Mouse (Mus musculus) forebrain, embryonic 12.5 days (tissue): ENCODE results near the gene Nos1. TPM values are rescaled to one million over a fixed set of nuclear protein-coding genes. Genes with fewer than 3 reads are reported as not detected.
A peak's percentile ranks its signal among the peaks of the same experiment; 100 is the strongest.

ENCODE experiments used
- ATAC-seq: fragments of 200-750 bp; cut with Nextera tagmentation; 2 replicates; pipeline ENCODE4 v1.8.0; 2017; ENCODE audit warnings: moderate TSS enrichment; ENCODE audit not compliant: low FRiP score
- H3K27ac ChIP-seq: fragments of 300-500 bp; sonication (generic); 2 replicates; pipeline ENCODE4 v1.5.1; 2016; ENCODE audit warnings: mild to moderate bottlenecking
- H3K27me3 ChIP-seq: fragments of 300-500 bp; sonication (generic); 2 replicates; pipeline ENCODE4 v1.6.1; 2016; ENCODE audit warnings: mild to moderate bottlenecking
- H3K36me3 ChIP-seq: fragments of 300-500 bp; sonication (generic); replicated peaks from 2 replicates; pipeline ENCODE4 v1.6.1; 2016; ENCODE audit warnings: mild to moderate bottlenecking
- H3K4me1 ChIP-seq: fragments of 300-500 bp; sonication (generic); 2 replicates; pipeline ENCODE4 v1.6.1; 2016
- H3K4me2 ChIP-seq: fragments of 300-500 bp; sonication (generic); 2 replicates; pipeline ENCODE4 v1.6.1; 2016; ENCODE audit warnings: mild to moderate bottlenecking, moderate library complexity
- H3K4me3 ChIP-seq: fragments of 300-500 bp; sonication (generic); replicated peaks from 2 replicates; pipeline ENCODE4 v1.5.1; 2016; ENCODE audit warnings: mild to moderate bottlenecking
- H3K9ac ChIP-seq: fragments of 300-500 bp; sonication (generic); 2 replicates; pipeline ENCODE4 v1.6.1; 2016; ENCODE audit warnings: mild to moderate bottlenecking
- H3K9me3 ChIP-seq: fragments of 300-500 bp; sonication (generic); 2 replicates; pipeline ENCODE4 v1.6.1; 2016
- WGBS: fragments of 180-500 bp; shearing (Covaris S2); methylation state at CpG from one replicate; pipeline ENCODE4 v1.1.7; 2016; 5-methylcytosine and 5-hydroxymethylcytosine counted together
- polyA plus RNA-seq: library from polyadenylated mRNA; unstranded; fragments of >200 nt; fragmentation: Nextera tagmentation; extraction: Ambion mirVana; gene quantifications from 2 replicates; pipeline ENCODE4 v1.2.1, GENCODE M21; 2016

The Nos1 gene
- polyA plus RNA-seq, 1 experiment from 2014 or later: 0.28 TPM

GRCm38 (mm10) chr5:117802071-117802521, 21.3 kb downstream of the Nos1 start:
- Histone ChIP-seq H3K4me1 (no peaks in the 10 kb centered on the region), H3K4me3 (no peak overlapping the region), H3K9me3 (no peaks in the 10 kb centered on the region), H3K27ac (no peak overlapping the region), H3K27me3 (0 out of 2 replicates have a peak, but pooled peaks cover 2% of the 10 kb centered on the region), H3K9ac (no peak overlapping the region), H3K4me2 (no peak overlapping the region), H3K36me3 (no peaks in the 10 kb centered on the region)
- ATAC-seq: no peak
- WGBS: 88% methylated on average over 11 of the region's 11 CpGs

GRCm38 (mm10) chr5:117803551-117803950, 22.7 kb downstream of the Nos1 start:
- WGBS: 78% methylated on average over 7 of the region's 7 CpGs
- Histone ChIP-seq H3K4me1 (no peaks in the 10 kb centered on the region), H3K9me3 (no peaks in the 10 kb centered on the region), H3K9ac (no peak overlapping the region), H3K36me3 (no peaks in the 10 kb centered on the region), H3K4me3 (no peak overlapping the region), H3K27ac (no peak overlapping the region), H3K4me2 (no peak overlapping the region), H3K27me3 (no peaks in the 10 kb centered on the region)
- ATAC-seq: no peak

GRCm38 (mm10) chr5:117810930-117811329, 30.1 kb downstream of the Nos1 start:
- Histone ChIP-seq H3K9me3 (no peaks in the 10 kb centered on the region), H3K4me1 (no peaks in the 10 kb centered on the region), H3K27ac (no peak overlapping the region), H3K9ac (no peak overlapping the region), H3K4me2 (no peak overlapping the region), H3K27me3 (no peaks in the 10 kb centered on the region), H3K36me3 (no peaks in the 10 kb centered on the region), H3K4me3 (no peak overlapping the region)
- WGBS: 90% methylated on average over 7 of the region's 7 CpGs
- ATAC-seq: no peak

- H3K9me3 ChIP-seq: no peaks in the 10 kb centered on the region
- no peak for ATAC-seq
- H3K4me3 ChIP-seq: no peak overlapping the region
- no peak overlapping the region for H3K9ac ChIP-seq
- WGBS: 86% methylated on average over 6 of the region's 6 CpGs
- H3K4me2 ChIP-seq: no peak overlapping the region
- no peak overlapping the region for H3K27ac ChIP-seq
- H3K36me3 ChIP-seq: no peaks in the 10 kb centered on the region
- 0 out of 2 replicates have a peak, but pooled peaks cover 3% of the 10 kb centered on the region for H3K27me3 ChIP-seq
- H3K4me1 ChIP-seq: peaks cover 3% of the 10 kb centered on the region; the same call in 1 of the 2 replicates
Observed at GRCm38 (mm10) chr5:117818800-117819199, 38.0 kb downstream of the Nos1 start.

- no peak for ATAC-seq
- H3K27me3 ChIP-seq: 0 out of 2 replicates have a peak, but pooled peaks cover 3% of the 10 kb centered on the region
- WGBS: 82% methylated on average over 7 of the region's 7 CpGs
- H3K36me3 ChIP-seq: no peaks in the 10 kb centered on the region
- H3K9ac ChIP-seq: no peak overlapping the region
- H3K27ac ChIP-seq: no peak overlapping the region
- H3K4me1 ChIP-seq: peaks cover 9% of the 10 kb centered on the region
- no peak overlapping the region for H3K4me3 ChIP-seq
- no peaks in the 10 kb centered on the region for H3K9me3 ChIP-seq
- no peak overlapping the region for H3K4me2 ChIP-seq
Observed at GRCm38 (mm10) chr5:117820445-117820844, 39.6 kb downstream of the Nos1 start.

- peaks cover 10% of the 10 kb centered on the region for H3K4me1 ChIP-seq
- no peak overlapping the region for H3K4me2 ChIP-seq
- no peak overlapping the region for H3K27ac ChIP-seq
- WGBS: 96% methylated on average over 9 of the region's 9 CpGs
- H3K36me3 ChIP-seq: no peaks in the 10 kb centered on the region
- no peak for ATAC-seq
- H3K9ac ChIP-seq: no peak overlapping the region
- H3K9me3 ChIP-seq: no peaks in the 10 kb centered on the region
- no peak overlapping the region for H3K4me3 ChIP-seq
- 0 out of 2 replicates have a peak, but pooled peaks cover 3% of the 10 kb centered on the region for H3K27me3 ChIP-seq
Observed at GRCm38 (mm10) chr5:117823811-117824210, 43.0 kb downstream of the Nos1 start.

GRCm38 (mm10) chr5:117824486-117824885, 43.7 kb downstream of the Nos1 start:
- Histone ChIP-seq H3K4me1 (peaks cover 8% of the 10 kb centered on the region), H3K4me2 (no peak overlapping the region), H3K4me3 (no peak overlapping the region), H3K27ac (no peak overlapping the region), H3K36me3 (no peaks in the 10 kb centered on the region), H3K27me3 (no peaks in the 10 kb centered on the region), H3K9me3 (no peaks in the 10 kb centered on the region), H3K9ac (no peak overlapping the region)
- ATAC-seq: no peak
- 79% methylated on average over 5 of the region's 5 CpGs for WGBS

- Histone ChIP-seq H3K4me1 (peaks cover 8% of the 10 kb centered on the region), H3K27ac (no peak overlapping the region), H3K36me3 (no peaks in the 10 kb centered on the region), H3K9ac (no peak overlapping the region), H3K4me2 (peak overlapping the region; percentile 17; the same call in 1 of the 2 replicates), H3K9me3 (no peaks in the 10 kb centered on the region), H3K27me3 (no peaks in the 10 kb centered on the region), H3K4me3 (no peak overlapping the region)
- no peak for ATAC-seq
- WGBS: 30% methylated on average over 11 of the region's 11 CpGs
Observed at GRCm38 (mm10) chr5:117825336-117825735, 44.5 kb downstream of the Nos1 start.

- Histone ChIP-seq H3K4me3 (no peak overlapping the region), H3K9ac (no peak overlapping the region), H3K27me3 (no peaks in the 10 kb centered on the region), H3K4me2 (no peak overlapping the region), H3K27ac (no peak overlapping the region), H3K9me3 (no peaks in the 10 kb centered on the region), H3K4me1 (peaks cover 8% of the 10 kb centered on the region), H3K36me3 (no peaks in the 10 kb centered on the region)
- 88% methylated on average over 6 of the region's 6 CpGs for WGBS
- no peak for ATAC-seq
Observed at GRCm38 (mm10) chr5:117827366-117827765, 46.5 kb downstream of the Nos1 start.

- Histone ChIP-seq H3K36me3 (no peaks in the 10 kb centered on the region), H3K4me2 (no peak overlapping the region), H3K9ac (no peak overlapping the region), H3K9me3 (0 out of 2 replicates have a peak, but pooled peaks cover 2% of the 10 kb centered on the region), H3K4me1 (peaks cover 13% of the 10 kb centered on the region), H3K27me3 (peaks cover 46% of the 10 kb centered on the region), H3K27ac (no peak overlapping the region), H3K4me3 (no peak overlapping the region)
- ATAC-seq: no peak
- 10% methylated on average over 5 of the region's 5 CpGs for WGBS
Observed at GRCm38 (mm10) chr5:117836930-117837329, 56.1 kb downstream of the Nos1 start.

GRCm38 (mm10) chr5:117837731-117838130, 56.9 kb downstream of the Nos1 start:
- Histone ChIP-seq H3K9ac (no peak overlapping the region), H3K27me3 (peaks cover 54% of the 10 kb centered on the region), H3K27ac (no peak overlapping the region), H3K9me3 (0 out of 2 replicates have a peak, but pooled peaks cover 2% of the 10 kb centered on the region), H3K4me3 (no peak overlapping the region), H3K4me2 (no peak overlapping the region), H3K36me3 (no peaks in the 10 kb centered on the region), H3K4me1 (peaks cover 21% of the 10 kb centered on the region)
- 13% methylated on average over 9 of the region's 9 CpGs for WGBS
- ATAC-seq: no peak

- Histone ChIP-seq H3K4me2 (no peak overlapping the region), H3K4me1 (peaks cover 22% of the 10 kb centered on the region), H3K27me3 (peaks cover 72% of the 10 kb centered on the region), H3K27ac (no peak overlapping the region), H3K9ac (no peak overlapping the region), H3K9me3 (no peaks in the 10 kb centered on the region), H3K36me3 (no peaks in the 10 kb centered on the region), H3K4me3 (no peak overlapping the region)
- no peak for ATAC-seq
- 78% methylated on average over 7 of the region's 7 CpGs for WGBS
Observed at GRCm38 (mm10) chr5:117839501-117839900, 58.7 kb downstream of the Nos1 start.

- no peak overlapping the region for H3K4me2 ChIP-seq
- no peaks in the 10 kb centered on the region for H3K9me3 ChIP-seq
- H3K4me1 ChIP-seq: peaks cover 22% of the 10 kb centered on the region
- no peak overlapping the region for H3K9ac ChIP-seq
- H3K36me3 ChIP-seq: no peaks in the 10 kb centered on the region
- no peak overlapping the region for H3K4me3 ChIP-seq
- 32% methylated on average over 9 of the region's 9 CpGs for WGBS
- no peak overlapping the region for H3K27ac ChIP-seq
- H3K27me3 ChIP-seq: peaks cover 78% of the 10 kb centered on the region
- 0 out of 2 replicates have a peak, but pooled peaks have one; percentile 23 for ATAC-seq
Observed at GRCm38 (mm10) chr5:117840203-117840602, 59.4 kb downstream of the Nos1 start.
